Comparison of ENCODE assay signal across 13 mouse cellular contexts in genomic region chr12:80090529-80090928, GRCm38 (mm10). TPM values are rescaled to one million over a fixed set of nuclear protein-coding genes. Genes with fewer than 3 reads are reported as not detected.
DNase-seq lines count a peak whose midpoint lies in the region; ATAC-seq and TF ChIP-seq lines count a peak whose summit lies in the region.
"Had no signal": no experiment of that assay in that cellular context is flagged by ENCODE, and none has a peak within 500 bp of the region (broad histone marks: within the 10 kb centered on the region; RNA-seq: fewer than 3 reads in every experiment).

No protein-coding gene starts in this region.

- no peaks in the 10 kb centered on the region for H3K79me2 ChIP-seq in CH12.LX (replicated peaks; ENCODE audit: control insufficient read depth, extremely low read depth, insufficient read depth, poor library complexity, severe bottlenecking)

- dilution Hi-C loops in CH12.LX (cut with MboI; ENCODE audit: extremely low pct_ligation_motif_present, extremely low pct_unique_long_range_greater_than_20kb, low sequenced_read_pairs): no loop called here

- TF ChIP-seq POLR2A in CH12.LX (IDR thresholded peaks at IDR 0.05; ENCODE audit: low read depth, low read length): no peak
- peak; percentile 23; the same call in 1 of the 2 replicates for TF ChIP-seq POLR2A in lung, adult 2 months (IDR thresholded peaks at IDR 0.05; ENCODE audit: borderline replicate concordance, extremely low read depth, low read depth, low read length)

- H3K4me1 ChIP-seq in CH12.LX (ENCODE audit: control insufficient read depth in 1 of 2, insufficient read depth in 2 of 2): peaks cover 25 to 64% of the 10 kb centered on the region in 2 experiments
- H3K4me1 ChIP-seq in brown adipose tissue, adult 24 weeks (ENCODE audit: control insufficient read depth, insufficient read depth, insufficient read length, low read length): peaks cover 12% of the 10 kb centered on the region
- H3K4me1 ChIP-seq in heart, postnatal 0 days (ENCODE audit: control insufficient read depth, insufficient read depth): peaks cover 22% of the 10 kb centered on the region
- H3K4me1 ChIP-seq in lung, adult 2 months (ENCODE audit: control insufficient read depth, insufficient read depth, low read length): peaks cover 18% of the 10 kb centered on the region
- H3K4me1 ChIP-seq: midbrain, embryonic 12.5 days had no signal

- H3K4me2 ChIP-seq in CH12.LX (ENCODE audit: insufficient read depth, low read depth, poor library complexity, severe bottlenecking): peak overlapping the region; percentile 64
- no peak overlapping the region for H3K4me2 ChIP-seq in heart, postnatal 0 days (ENCODE audit: low read depth, low read length)
- H3K4me2 ChIP-seq: midbrain, embryonic 12.5 days had no signal

- TF ChIP-seq CTCF in CH12.LX (conservative IDR thresholded peaks at IDR 0.05 in 1 of 2, IDR thresholded peaks at IDR 0.05 in 1 of 2; ENCODE audit: low read depth in 2 of 2, low read length in 2 of 2): no peak
- TF ChIP-seq CTCF in heart, postnatal 0 days (IDR thresholded peaks at IDR 0.05; ENCODE audit: low read depth): no peak
- no peak for TF ChIP-seq CTCF in lung, adult 2 months (IDR thresholded peaks at IDR 0.05; ENCODE audit: insufficient read depth, low read length)

- 53% methylated on average over 5 of the region's 5 CpGs for WGBS in heart, postnatal 0 days
- 46% methylated on average over 5 of the region's 5 CpGs for WGBS in lung, adult 2 months

- TF ChIP-seq EP300 in CH12.LX (IDR thresholded peaks at IDR 0.05; ENCODE audit: low read length): no peak
- peak; percentile 44; the same call in 1 of the 2 replicates for TF ChIP-seq EP300 in heart, postnatal 0 days (IDR thresholded peaks at IDR 0.05; ENCODE audit: low read depth)

- peak overlapping the region; percentile 41 for H3K9ac ChIP-seq in CH12.LX (ENCODE audit: insufficient read depth, low read depth)
- H3K9ac ChIP-seq in heart, postnatal 0 days (replicated peaks; ENCODE audit: low read depth, low read length): no peak overlapping the region
- H3K9ac ChIP-seq: limb, embryonic 13.5 days; midbrain, embryonic 12.5 days had no signal

- ATAC-seq in heart, postnatal 0 days (ENCODE audit: insufficient read depth, low read depth): peak; percentile 36; the same call in 1 of the 2 replicates

- H3K36me3 ChIP-seq in CH12.LX (replicated peaks in 1 of 2; ENCODE audit: control insufficient read depth in 1 of 2, insufficient read depth in 1 of 2, low read length in 1 of 2): no peaks in the 10 kb centered on the region
- no peaks in the 10 kb centered on the region for H3K36me3 ChIP-seq in heart, postnatal 0 days (replicated peaks; ENCODE audit: control insufficient read depth, insufficient read depth, low read length)
- H3K36me3 ChIP-seq: G1E; limb, embryonic 13.5 days; midbrain, embryonic 12.5 days had no signal

- in situ Hi-C loops in CH12.LX (cut with MboI; ENCODE audit: low pct_ligation_motif_present, low pct_unique_long_range_greater_than_20kb, low sequenced_read_pairs): no loop called here

- H3K4me3 ChIP-seq in CH12.LX (replicated peaks in 1 of 3; ENCODE audit: low read depth in 2 of 3, low read length in 2 of 3, poor library complexity in 1 of 3): peak overlapping the region in 1 of 3 experiments; percentile 15
- peak overlapping the region; percentile 62 for H3K4me3 ChIP-seq in brown adipose tissue, adult 24 weeks (ENCODE audit: insufficient read depth, low read depth, low read length)
- H3K4me3 ChIP-seq in heart, postnatal 0 days (ENCODE audit: low read depth, low read length): no peak overlapping the region
- peak overlapping the region; percentile 32 for H3K4me3 ChIP-seq in lung, adult 2 months (replicated peaks; ENCODE audit: extremely low read depth, low read depth, low read length)
- H3K4me3 ChIP-seq: limb, embryonic 13.5 days; midbrain, embryonic 12.5 days had no signal

- no peaks in the 10 kb centered on the region for H3K27me3 ChIP-seq in CH12.LX (replicated peaks)
- H3K27me3 ChIP-seq in heart, postnatal 0 days (ENCODE audit: control insufficient read depth, insufficient read depth, low read length): no peaks in the 10 kb centered on the region
- H3K27me3 ChIP-seq: limb, embryonic 13.5 days had no signal

- no peaks in the 10 kb centered on the region for H3K9me3 ChIP-seq in CH12.LX (replicated peaks; ENCODE audit: low read length)
- H3K9me3 ChIP-seq in heart, postnatal 0 days (replicated peaks; ENCODE audit: control insufficient read depth, low read length): no peaks in the 10 kb centered on the region
- H3K9me3 ChIP-seq: G1E; limb, embryonic 13.5 days; midbrain, embryonic 12.5 days had no signal

- peak overlapping the region; percentile 9; the same call in 1 of the 2 replicates for H3K27ac ChIP-seq in CH12.LX (ENCODE audit: insufficient read depth, low read depth)
- H3K27ac ChIP-seq in brown adipose tissue, adult 24 weeks (replicated peaks; ENCODE audit: low read depth, low read length): peak overlapping the region; percentile 100
- peak overlapping the region; percentile 64 for H3K27ac ChIP-seq in heart, postnatal 0 days (ENCODE audit: low read depth)
- H3K27ac ChIP-seq: midbrain, embryonic 12.5 days had no signal

- no peak for TF ChIP-seq RAD21 in CH12.LX (IDR thresholded peaks at IDR 0.05; ENCODE audit: low read depth, low read length)

- no peak for DNase-seq in CH12.LX (ENCODE audit: extremely low read depth)
- peak; percentile 51 for DNase-seq in heart, postnatal 0 days (ENCODE audit: low spot score)
- DNase-seq in lung, adult 2 months: no peak
- DNase-seq in spleen, postnatal 10 days (ENCODE audit: low spot score in 2 of 2): no peak
- no peak for DNase-seq in urinary bladder, adult 2 months (ENCODE audit: low spot score)
- no peak for DNase-seq in urinary bladder, postnatal 4 days (ENCODE audit: low spot score in 2 of 2)
- DNase-seq: cerebellum, adult 9-10 months; gastrocnemius, postnatal 25 days; thymus, postnatal 14 days had no signal

TF ChIP-seq in CH12.LX, 34 proteins besides CTCF, POLR2A, EP300 and RAD21:
- no peak for TF ChIP-seq PAX5 (IDR thresholded peaks at IDR 0.05; ENCODE audit: low read length)
- TF ChIP-seq MXI1 (IDR thresholded peaks at IDR 0.05; ENCODE audit: low read depth, low read length): no peak
- no peak for TF ChIP-seq ZMIZ1 (IDR thresholded peaks at IDR 0.05; ENCODE audit: low read depth, low read length)
- TF ChIP-seq MEF2A (IDR thresholded peaks at IDR 0.05; ENCODE audit: borderline replicate concordance, low read depth, low read length): no peak
- no peak for TF ChIP-seq JUND (conservative IDR thresholded peaks at IDR 0.05; ENCODE audit: low read depth, low read length)
- TF ChIP-seq TCF12 (IDR thresholded peaks at IDR 0.05; ENCODE audit: low read depth, low read length): no peak
- no peak for TF ChIP-seq USF1 (IDR thresholded peaks at IDR 0.05; ENCODE audit: low read depth, low read length)
- TF ChIP-seq SIN3A (IDR thresholded peaks at IDR 0.05; ENCODE audit: low read length): no peak
- TF ChIP-seq NRF1 (IDR thresholded peaks at IDR 0.05; ENCODE audit: low read depth, low read length): no peak
- TF ChIP-seq UBTF (IDR thresholded peaks at IDR 0.05; ENCODE audit: low read depth, low read length): no peak
TF ChIP-seq in CH12.LX: peak in this region for 0.

RNA-seq across cellular contexts. Expression of gene Zfp36l1, which starts 22.3 kb away (rescaled TPM):
- total RNA-seq in CH12.LX (2012; rRNA removed) (42.3 and 50.7 TPM in 2 replicates), CH12.LX (2014; rRNA removed) (26.2 and 32.7 TPM in 2 replicates)
- 175 and 192 TPM in 2 replicates for polyA plus RNA-seq in CH12.LX (2012; ENCODE audit: insufficient read length, low read depth)
- polyA plus RNA-seq in brown adipose tissue, adult 24 weeks (2012; ENCODE audit: insufficient read depth, insufficient read length, missing spikeins): 67.0 and 75.8 TPM in 2 replicates
- 80.6 and 85.1 TPM in 2 replicates for total RNA-seq in heart, postnatal 0 days (2014; rRNA removed; ENCODE audit: low replicate concordance)
- polyA plus RNA-seq in heart, postnatal 0 days (2015; fragmentation: Nextera tagmentation; extraction: Ambion mirVana): 60.3 and 69.6 TPM in 2 replicates
- 261 and 286 TPM in 2 replicates for polyA plus RNA-seq in lung, adult 2 months (2012; rRNA removed)
- polyA plus RNA-seq in urinary bladder, adult 2 months (2012; rRNA removed): 141 and 167 TPM in 2 replicates

Comparison
In these comparisons a context has a peak if more than half of its experiments do, and no peak if none do; other contexts are left out.
1. H3K27ac ChIP-seq: peak in every context shown above with its lines; median percentile 100 in brown adipose tissue, adult 24 weeks; 64 in heart, postnatal 0 days; 9 in CH12.LX.